Mouse (Mus musculus) embryonic facial prominence, embryonic 10.5 days (tissue): ENCODE results near the gene Pde1b. TPM values are rescaled to one million over a fixed set of nuclear protein-coding genes. Genes with fewer than 3 reads are reported as not detected.

Source experiments
- DNase-seq: peaks from one replicate; pipeline ENCODE4 v3.0.0-alpha.2; 2017; ENCODE audit warnings: low spot score
- H3K27ac ChIP-seq: fragments of 300-500 bp; sonication (generic); replicated peaks from 2 replicates; pipeline ENCODE4 v1.5.1; 2016; ENCODE audit warnings: mild to moderate bottlenecking
- H3K27me3 ChIP-seq: fragments of 300-500 bp; sonication (generic); replicated peaks from 2 replicates; pipeline ENCODE4 v1.6.1; 2016; ENCODE audit warnings: low read depth, mild to moderate bottlenecking; ENCODE audit not compliant: poor library complexity, severe bottlenecking
- H3K36me3 ChIP-seq: fragments of 300-500 bp; sonication (generic); replicated peaks from 2 replicates; pipeline ENCODE4 v1.6.1; 2016; ENCODE audit warnings: mild to moderate bottlenecking, moderate library complexity
- H3K4me1 ChIP-seq: fragments of 300-500 bp; sonication (generic); 2 replicates; pipeline ENCODE4 v1.6.1; 2016
- H3K4me3 ChIP-seq: fragments of 300-500 bp; sonication (generic); 2 replicates; pipeline ENCODE4 v1.5.1; 2016; ENCODE audit warnings: mild to moderate bottlenecking, moderate library complexity
- H3K9me3 ChIP-seq: fragments of 300-500 bp; sonication (generic); 2 replicates; pipeline ENCODE4 v1.6.1; 2016; ENCODE audit warnings: mild to moderate bottlenecking
- WGBS: fragments of 180-500 bp; shearing (Covaris S2); methylation state at CpG from one replicate; pipeline ENCODE4 v1.1.7; 2016; 5-methylcytosine and 5-hydroxymethylcytosine counted together
- polyA plus RNA-seq: library from polyadenylated mRNA; unstranded; fragments of >200 nt; fragmentation: Nextera tagmentation; extraction: Ambion mirVana; gene quantifications from 2 replicates; pipeline ENCODE4 v1.2.1, GENCODE M21; 2016

Pde1b gene
- polyA plus RNA-seq, 1 experiment from 2014 or later: 6.0 TPM

DNA sequence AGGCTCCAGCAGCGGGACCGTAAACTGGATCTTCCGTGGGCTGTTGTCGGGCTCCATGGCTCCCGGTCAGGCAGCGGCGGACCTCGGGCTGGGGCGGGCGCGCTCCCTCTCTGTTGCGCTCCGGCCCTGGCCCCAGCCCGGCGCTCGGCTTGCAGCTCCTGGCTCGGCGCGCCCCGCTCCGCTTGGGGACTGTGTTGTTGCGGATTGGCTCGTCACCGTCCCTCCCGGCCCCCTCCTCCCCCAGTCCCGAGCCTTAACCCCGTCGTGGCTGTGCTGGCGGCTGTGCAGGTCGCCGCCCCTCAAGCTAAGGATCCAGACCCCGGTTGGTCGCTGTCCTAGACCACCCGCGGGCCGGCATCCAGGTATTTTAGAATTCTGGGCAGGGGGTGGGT is 35.0 kb downstream of the Pde1b start, which contains the start of gene Ppp1r1a:
Ppp1r1a (minus strand) TSS at position 182 of the 392 bp plus-strand sequence.
- no peaks in the 10 kb centered on the region for H3K36me3 ChIP-seq
- no peaks in the 10 kb centered on the region for H3K9me3 ChIP-seq
- peak; percentile 88 for DNase-seq
- H3K27me3 ChIP-seq: peaks cover 65% of the 10 kb centered on the region
- H3K4me1 ChIP-seq: peaks cover 30% of the 10 kb centered on the region
- peak within 1 kb of the TSS; percentile 75 for H3K4me3 ChIP-seq
- under 1% methylated on average over 36 of the region's 36 CpGs for WGBS
- H3K27ac ChIP-seq: peak within 1 kb of the TSS; percentile 74

DNA sequence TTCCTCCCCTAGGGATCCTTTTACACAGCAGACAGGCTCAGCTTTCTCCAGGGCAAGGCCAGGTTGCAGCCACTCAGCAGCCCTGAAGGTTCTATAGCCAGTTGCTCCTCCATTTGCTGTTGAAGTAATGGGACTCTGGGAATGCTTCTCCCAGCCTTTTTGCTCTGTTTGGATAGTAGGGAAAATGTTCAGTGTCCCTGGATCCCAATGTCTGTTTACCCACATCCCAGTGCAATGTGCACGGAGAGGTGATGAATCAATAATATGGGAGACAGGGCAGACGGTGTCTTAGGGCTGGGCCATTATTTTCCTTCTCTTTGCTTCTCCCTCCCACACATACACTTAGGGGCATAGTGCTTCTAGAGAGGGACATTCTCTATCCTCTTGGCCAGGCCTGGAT is 36.4 kb downstream of the Pde1b start:
- H3K27ac ChIP-seq: no peak overlapping the region
- H3K27me3 ChIP-seq: peaks cover 61% of the 10 kb centered on the region
- WGBS: 68% methylated on average over 2 of the region's 2 CpGs
- no peaks in the 10 kb centered on the region for H3K9me3 ChIP-seq
- no peak for DNase-seq
- no peak overlapping the region for H3K4me3 ChIP-seq
- no peaks in the 10 kb centered on the region for H3K36me3 ChIP-seq
- peaks cover 30% of the 10 kb centered on the region for H3K4me1 ChIP-seq

DNA sequence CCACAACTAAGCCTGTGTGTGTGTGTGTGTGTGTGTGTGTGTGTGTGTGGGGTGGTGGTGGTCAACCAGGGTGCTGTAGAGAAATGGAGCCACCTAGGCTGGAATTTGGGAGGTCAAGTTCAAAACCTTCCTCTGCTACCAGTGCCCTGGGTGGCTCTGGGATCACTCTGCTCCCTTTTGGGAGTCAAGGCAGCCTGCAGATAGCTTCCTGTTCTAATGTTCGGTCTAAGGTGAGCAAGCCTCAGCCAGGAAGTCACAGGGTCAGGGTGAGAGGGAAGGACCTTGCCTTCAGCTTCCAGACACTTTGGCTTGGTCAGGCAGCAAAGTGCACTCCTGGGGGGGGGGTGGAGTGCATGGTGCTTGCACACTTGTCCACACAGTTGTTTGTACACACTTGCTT is 37.8 kb downstream of the Pde1b start:
- H3K27me3 ChIP-seq: peaks cover 47% of the 10 kb centered on the region
- no peak overlapping the region for H3K4me3 ChIP-seq
- H3K4me1 ChIP-seq: peaks cover 30% of the 10 kb centered on the region
- no peaks in the 10 kb centered on the region for H3K36me3 ChIP-seq
- WGBS: 78% methylated on average over 1 of the region's 1 CpGs
- H3K9me3 ChIP-seq: no peaks in the 10 kb centered on the region
- no peak overlapping the region for H3K27ac ChIP-seq
- no peak for DNase-seq

DNA sequence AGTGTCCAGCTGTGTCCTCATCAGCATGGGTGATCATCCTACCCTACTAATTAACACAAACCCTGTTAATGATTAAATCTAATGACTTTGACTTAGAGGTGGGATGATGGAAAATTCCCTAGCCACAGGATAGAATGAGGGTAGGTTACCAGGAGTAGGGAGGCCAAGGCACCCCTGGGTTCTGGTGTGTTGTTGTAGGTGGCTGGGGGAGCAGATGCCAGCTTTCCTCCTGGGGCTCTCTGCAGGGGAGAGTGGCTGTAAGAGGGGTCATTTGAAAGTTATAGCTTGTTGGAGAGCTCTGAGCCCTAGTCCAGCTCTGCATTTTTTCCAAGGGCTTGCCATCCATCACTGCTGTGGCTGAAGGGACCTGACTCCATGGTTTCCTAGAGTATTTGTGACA is 39.7 kb downstream of the Pde1b start:
- Histone ChIP-seq H3K9me3 (no peaks in the 10 kb centered on the region), H3K4me3 (no peak overlapping the region), H3K27ac (no peak overlapping the region), H3K36me3 (no peaks in the 10 kb centered on the region), H3K27me3 (peaks cover 28% of the 10 kb centered on the region), H3K4me1 (peaks cover 18% of the 10 kb centered on the region)
- peak; percentile 3 for DNase-seq

DNA sequence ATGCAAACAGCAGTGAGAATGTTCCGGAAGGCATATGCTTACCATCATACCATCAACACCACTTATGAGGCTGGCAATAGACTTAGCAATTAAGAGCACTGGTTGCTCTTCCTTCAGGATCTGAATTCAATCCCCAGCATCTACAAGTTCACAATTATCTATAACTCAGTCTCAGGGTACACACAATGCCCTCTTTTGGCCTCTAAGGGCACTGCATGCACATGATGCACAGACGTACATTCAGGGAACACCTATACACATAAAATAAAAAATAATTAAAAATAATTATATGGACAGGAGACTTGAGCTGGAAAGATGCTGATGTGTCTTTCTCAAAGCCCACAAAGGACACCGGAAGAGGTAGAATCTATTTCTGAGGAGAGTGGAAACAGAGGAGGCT is 45.1 kb downstream of the Pde1b start:
- Histone ChIP-seq H3K4me3 (no peak overlapping the region), H3K4me1 (no peaks in the 10 kb centered on the region), H3K36me3 (no peaks in the 10 kb centered on the region), H3K9me3 (no peaks in the 10 kb centered on the region), H3K27ac (no peak overlapping the region), H3K27me3 (no peaks in the 10 kb centered on the region)
- no peak for DNase-seq
- WGBS: 85% methylated on average over 3 of the region's 3 CpGs

DNA sequence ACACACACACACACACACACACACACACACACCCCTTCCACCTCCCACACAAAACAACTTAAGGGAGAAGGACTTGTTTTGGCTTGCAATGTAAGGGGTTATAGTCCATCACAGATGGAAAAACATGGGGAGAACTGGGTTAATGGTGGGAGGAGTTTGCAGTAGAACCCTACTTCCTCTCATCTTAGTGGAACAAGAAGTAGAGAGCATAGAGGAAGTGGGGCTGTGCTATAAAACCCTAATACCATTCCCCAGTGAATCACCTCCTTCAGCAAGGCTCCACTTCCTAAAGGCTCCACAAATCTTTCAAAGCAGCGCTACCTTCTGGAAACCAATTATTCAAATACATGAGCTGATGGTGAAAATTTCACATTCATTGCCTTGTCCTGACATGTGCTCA is 46.6 kb downstream of the Pde1b start:
- no peak overlapping the region for H3K4me3 ChIP-seq
- H3K27me3 ChIP-seq: no peaks in the 10 kb centered on the region
- no peaks in the 10 kb centered on the region for H3K4me1 ChIP-seq
- WGBS: 86% methylated on average over 1 of the region's 1 CpGs
- no peaks in the 10 kb centered on the region for H3K36me3 ChIP-seq
- DNase-seq: no peak
- H3K9me3 ChIP-seq: no peaks in the 10 kb centered on the region
- H3K27ac ChIP-seq: no peak overlapping the region

DNA sequence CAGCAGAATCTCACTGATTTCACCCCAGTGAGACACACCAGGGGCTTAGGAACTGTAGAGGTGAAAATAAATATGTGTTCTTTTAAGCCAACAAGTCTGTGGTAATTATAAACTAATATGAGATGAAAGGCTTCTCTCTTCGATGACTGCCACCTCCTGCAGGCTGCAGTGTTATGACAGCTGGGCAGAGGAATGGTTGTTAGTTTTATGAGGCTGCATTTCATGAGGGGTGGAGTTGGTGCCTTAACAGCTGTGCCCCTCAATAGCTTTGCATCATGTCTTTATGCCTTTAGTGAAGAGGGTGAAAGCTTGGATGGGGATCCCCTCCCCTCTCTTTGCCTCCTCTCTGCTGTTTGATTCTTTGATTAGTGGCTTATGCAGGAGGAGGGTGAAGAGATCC is 48.2 kb downstream of the Pde1b start:
- 43% methylated on average over 1 of the region's 1 CpGs for WGBS
- Histone ChIP-seq H3K27me3 (no peaks in the 10 kb centered on the region), H3K4me1 (no peaks in the 10 kb centered on the region), H3K4me3 (no peak overlapping the region), H3K36me3 (no peaks in the 10 kb centered on the region), H3K9me3 (no peaks in the 10 kb centered on the region), H3K27ac (no peak overlapping the region)
- no peak for DNase-seq

DNA sequence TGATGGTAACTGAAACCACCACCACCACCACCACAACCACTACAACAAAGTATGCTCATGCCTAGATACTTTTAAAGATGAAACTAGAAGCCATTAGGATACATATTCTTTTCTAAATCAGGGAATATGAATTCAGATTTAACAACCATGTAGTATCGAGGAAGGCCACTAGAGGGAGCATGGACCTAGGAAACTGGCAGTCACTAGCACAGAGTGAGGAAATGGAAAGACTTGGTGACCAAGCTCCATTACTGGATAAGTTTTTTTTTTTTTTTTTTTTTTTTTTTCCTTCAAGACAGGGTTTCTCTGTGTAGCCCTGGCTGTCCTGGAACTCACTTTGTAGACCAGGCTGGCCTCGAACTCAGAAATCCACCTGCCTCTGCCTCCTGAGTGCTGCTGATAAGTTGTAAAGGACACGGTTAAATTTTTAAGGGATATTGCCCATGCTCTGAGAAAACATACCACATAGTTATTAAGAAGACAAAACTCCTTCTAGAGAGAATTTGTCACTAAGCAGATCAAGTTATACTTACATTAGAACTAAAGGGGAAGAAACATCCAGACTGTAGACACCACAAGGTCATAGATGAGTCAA is 49.4 kb downstream of the Pde1b start:
- no peaks in the 10 kb centered on the region for H3K36me3 ChIP-seq
- no peak overlapping the region for H3K4me3 ChIP-seq
- no peaks in the 10 kb centered on the region for H3K9me3 ChIP-seq
- DNase-seq: peak; percentile 32
- WGBS: 40% methylated on average over 3 of the region's 3 CpGs
- no peaks in the 10 kb centered on the region for H3K27me3 ChIP-seq
- no peaks in the 10 kb centered on the region for H3K4me1 ChIP-seq
- H3K27ac ChIP-seq: no peak overlapping the region

DNA sequence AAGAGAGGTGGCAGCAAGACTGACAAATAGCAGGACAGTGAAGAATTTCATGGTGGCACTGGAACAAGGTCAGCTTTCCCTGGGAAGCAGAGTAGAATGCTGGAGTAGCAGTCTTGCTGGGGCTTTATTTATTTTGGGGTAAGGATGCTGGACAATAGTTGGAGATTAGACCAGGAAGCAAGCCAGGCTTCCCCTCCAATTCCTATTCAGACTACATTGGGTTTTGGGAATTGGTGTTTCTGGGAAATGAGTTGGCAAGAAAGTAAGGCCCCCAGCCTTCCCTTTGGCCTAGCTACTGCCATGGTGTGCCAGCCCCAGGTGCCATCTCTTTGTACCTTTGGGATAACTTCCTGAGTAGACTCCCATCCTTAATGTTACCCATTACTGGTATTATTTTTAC is 62.1 kb downstream of the Pde1b start, which contains the start of gene Glycam1:
Glycam1 (minus strand) TSS at position 101 of the 400 bp plus-strand sequence.
- no peak within 1 kb of the TSS for H3K4me3 ChIP-seq
- no peaks in the 10 kb centered on the region for H3K27me3 ChIP-seq
- no peaks in the 10 kb centered on the region for H3K36me3 ChIP-seq
- no peak for DNase-seq
- no peaks in the 10 kb centered on the region for H3K4me1 ChIP-seq
- H3K27ac ChIP-seq: no peak within 1 kb of the TSS
- H3K9me3 ChIP-seq: no peaks in the 10 kb centered on the region

Other genes starting within 250 kb of the Pde1b start
- gene Nfe2, start 244.6 kb upstream of the Pde1b start, polyA plus RNA-seq: 4.7 and 5.9 TPM in 2 replicates
- 281 and 285 TPM in 2 replicates for gene Copz1, start 230.3 kb upstream of the Pde1b start, polyA plus RNA-seq
- gene Gpr84, start 192.4 kb upstream of the Pde1b start, polyA plus RNA-seq: 0.16 and 0.29 TPM in 2 replicates
- gene Zfp385a, start 162.9 kb upstream of the Pde1b start, polyA plus RNA-seq: 22.1 and 22.7 TPM in 2 replicates
- 29.5 and 29.7 TPM in 2 replicates for gene Itga5, start 136.3 kb upstream of the Pde1b start, polyA plus RNA-seq
- not detected in 2 replicates for gene Gtsf1, start 72.6 kb upstream of the Pde1b start, polyA plus RNA-seq
- gene Gtsf2, start 54.6 kb upstream of the Pde1b start, polyA plus RNA-seq: not detected in 2 replicates
- gene Nckap1l, start 49.2 kb upstream of the Pde1b start, polyA plus RNA-seq: 1.1 and 1.3 TPM in 2 replicates
- 14.3 and 16.4 TPM in 2 replicates for gene Ppp1r1a, start 35.0 kb downstream of the Pde1b start, polyA plus RNA-seq
- gene Glycam1, start 62.0 kb downstream of the Pde1b start, polyA plus RNA-seq: not detected in 2 replicates